Mouse (Mus musculus): Measurements from ENCODE around the gene Ttll2.
A peak's percentile ranks its signal among the peaks of the same experiment; 100 is the strongest.
"Not testable (repeated sequence)": the region's sequence is repeated elsewhere in the genome, so short reads cannot be mapped to it uniquely, and the experiment has no call there.

Ttll2 gene

GRCm38 (mm10) chr17:7360749-7361465 lies 8.4 kb upstream of the Ttll2 start:
- DNase-seq = peak; percentile 35

GRCm38 (mm10) chr17:7359806-7360205 lies 7.3 kb upstream of the Ttll2 start:
- not testable (repeated sequence) for DNase-seq

DNA sequence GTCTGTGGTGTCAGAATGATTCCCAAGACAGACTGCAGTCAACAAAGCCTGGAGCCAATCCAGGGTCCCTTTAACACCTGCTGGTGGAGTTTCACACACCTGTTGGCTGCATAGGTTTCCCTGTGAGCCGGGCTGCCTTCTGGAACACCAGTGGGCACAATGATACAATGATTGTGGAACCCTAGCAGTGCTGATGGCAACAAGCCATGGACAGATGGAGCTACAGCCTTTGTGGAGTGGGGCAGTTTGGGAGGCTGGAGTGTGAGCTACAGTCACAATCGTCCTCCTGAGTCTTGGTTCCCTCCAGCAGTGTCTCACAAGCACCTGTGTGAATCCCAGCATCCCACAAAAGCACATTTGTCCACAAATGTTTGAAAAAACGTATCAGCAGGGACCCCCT lies 3.7 kb downstream of the Ttll2 start:
- DNase-seq = not testable (repeated sequence)

DNA sequence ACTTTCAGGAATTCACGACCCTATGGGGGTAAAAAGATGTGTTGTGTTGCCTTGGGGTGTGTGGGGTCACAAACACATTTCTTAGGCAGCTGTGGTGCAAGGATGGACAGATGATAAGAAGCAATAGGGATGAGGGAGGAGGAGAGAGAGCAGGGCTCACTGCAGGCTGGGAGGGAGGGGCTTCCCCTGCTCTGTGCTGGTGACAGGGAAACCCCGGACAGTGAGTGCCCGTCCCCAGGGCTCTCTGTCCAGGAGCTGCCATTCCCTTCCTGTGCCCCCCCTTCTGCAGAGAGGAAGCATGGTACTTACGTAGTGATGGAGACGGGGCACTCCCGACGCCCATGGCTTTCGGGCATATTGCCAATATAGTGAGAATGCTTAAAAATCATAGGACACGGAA lies 15.1 kb downstream of the Ttll2 start:
- DNase-seq = not testable (repeated sequence)

DNA sequence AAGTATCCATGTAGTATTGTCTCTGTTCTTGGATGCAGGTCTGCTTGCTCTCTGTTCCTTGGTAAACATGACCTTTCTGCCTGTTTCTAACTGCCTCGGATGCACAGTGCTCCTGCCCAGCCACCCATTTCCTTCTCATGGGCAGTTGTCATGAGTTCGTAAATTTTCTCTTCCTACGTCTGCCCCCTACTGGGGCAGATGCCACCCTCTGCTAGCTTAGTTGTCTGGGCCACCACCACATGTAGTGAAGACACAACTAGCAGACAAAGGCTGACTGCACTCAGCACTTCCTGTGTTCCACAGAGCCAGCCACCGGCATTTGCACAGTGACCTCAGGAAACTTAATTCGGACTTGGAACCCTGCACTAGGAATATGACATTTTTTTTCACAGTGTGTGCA lies 19.8 kb downstream of the Ttll2 start:
- not testable (repeated sequence) for DNase-seq

DNA sequence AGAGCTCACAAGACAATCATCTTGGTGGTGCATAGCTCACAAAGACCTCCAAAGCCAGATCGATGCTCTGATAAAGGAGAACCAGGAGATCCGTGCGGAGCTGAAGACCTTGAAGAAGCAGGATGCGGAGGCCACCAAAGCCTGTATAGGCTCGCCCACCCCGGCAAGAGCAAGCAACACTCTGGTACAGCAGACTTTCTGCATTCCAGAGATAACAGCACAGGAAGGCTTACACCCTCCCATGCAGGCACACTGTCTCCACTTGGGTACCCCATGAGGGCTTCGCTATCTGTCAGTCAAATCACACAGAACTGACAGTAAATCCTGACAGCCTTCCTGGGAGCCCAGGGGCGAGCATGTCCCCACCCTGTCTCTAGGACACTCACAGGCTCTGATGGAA lies 26.1 kb downstream of the Ttll2 start:
- DNase-seq = not testable (repeated sequence)

DNA sequence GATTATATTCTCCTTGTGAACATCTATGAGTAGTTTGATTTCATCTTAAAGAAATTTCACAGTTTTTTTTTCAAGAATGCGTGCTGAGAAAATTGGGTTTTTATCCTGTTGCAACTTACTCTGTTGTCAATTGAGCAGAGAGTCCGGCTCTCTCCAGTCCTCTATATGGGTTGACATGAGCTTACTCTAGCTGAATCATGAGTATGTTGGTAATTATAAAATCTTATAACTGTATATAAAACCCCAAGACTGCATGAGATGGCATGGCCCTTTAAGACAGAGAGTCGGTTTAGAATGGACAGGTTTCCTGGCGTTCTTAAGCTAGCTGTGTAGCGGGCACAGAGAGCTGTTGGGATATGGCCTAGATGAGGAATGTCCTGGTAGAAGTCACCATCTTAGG lies 28.1 kb downstream of the Ttll2 start, which contains the start of gene Tcp10a:
Gene Tcp10a, plus strand, starts transcription at position 301 of the 400 bp plus-strand sequence.
- DNase-seq = not testable (repeated sequence)

DNA sequence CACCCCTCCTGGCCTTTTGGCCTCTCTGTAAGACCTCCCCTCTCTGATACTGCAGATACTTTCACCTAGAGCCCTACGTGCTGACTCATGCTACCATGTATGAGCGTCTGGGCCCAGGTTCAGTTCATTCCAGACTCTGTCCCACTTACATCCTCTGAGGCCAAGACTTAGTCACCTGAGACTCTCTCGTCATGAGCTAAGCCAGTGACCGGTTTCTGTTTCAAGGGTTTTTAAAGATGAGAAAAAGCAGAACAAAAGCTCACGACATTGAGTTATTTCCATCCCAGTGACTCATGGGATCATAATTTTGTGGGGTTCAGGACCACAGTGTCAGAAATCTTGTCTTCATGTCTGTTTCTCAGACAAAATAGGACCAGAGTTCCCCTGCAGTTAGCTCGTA lies 32.7 kb downstream of the Ttll2 start:
- not testable (repeated sequence) for DNase-seq

- DNase-seq = not testable (repeated sequence)
These were observed 36.7 kb downstream of the Ttll2 start for GRCm38 (mm10) chr17:7315693-7316382.

DNA sequence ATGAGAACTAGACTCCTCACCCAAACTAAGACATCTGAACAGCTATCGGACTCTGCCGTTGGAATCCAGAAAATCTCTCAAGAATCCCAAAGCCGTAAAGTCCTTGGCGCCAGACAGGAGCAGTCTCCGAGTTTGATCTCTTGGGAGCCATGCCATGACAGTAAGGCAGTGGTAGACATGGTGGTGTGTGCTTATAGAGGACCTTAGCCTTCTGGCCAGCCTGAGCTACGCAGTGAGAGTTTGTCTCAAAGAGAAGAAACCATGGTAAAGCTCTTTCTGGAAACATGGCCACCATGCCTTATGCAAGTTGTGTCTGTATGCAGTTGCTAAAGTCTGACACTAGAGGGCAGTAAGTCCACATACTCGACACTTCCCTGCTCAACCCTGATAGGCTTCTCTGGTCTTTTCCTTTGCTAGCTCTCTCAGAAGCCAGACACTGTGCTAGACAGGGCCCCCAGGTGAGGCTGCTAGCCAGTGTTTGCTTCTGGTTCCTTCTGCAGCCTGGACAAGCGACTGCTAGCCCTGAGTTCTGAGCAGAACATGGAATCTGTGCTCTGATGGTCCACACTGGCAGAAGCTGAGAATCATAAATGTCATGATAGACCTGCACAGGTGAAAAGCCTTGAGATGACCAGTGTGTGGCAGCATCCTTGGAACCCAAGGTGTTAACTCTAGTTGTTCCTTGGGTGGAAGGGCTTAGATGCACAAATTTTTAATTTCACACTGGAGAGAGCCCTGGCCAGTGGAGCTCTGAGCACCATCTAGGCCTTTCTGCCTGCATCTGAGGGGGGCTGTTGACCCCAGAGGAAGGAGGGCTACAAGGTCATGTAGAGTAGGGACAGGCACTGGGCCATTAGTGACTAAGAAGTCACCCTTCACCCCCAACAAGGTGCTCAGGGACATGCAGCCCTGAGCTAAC lies 46.0 kb downstream of the Ttll2 start:
- DNase-seq = not testable (repeated sequence)
